Mouse (Mus musculus) megakaryocyte, embryonic 14.5 days (primary cell): Measurements from ENCODE around the gene Fbxw16. TPM values are rescaled to one million over a fixed set of nuclear protein-coding genes. Genes with fewer than 3 reads are reported as not detected.
"Not testable (repeated sequence)": the region's sequence is repeated elsewhere in the genome, so short reads cannot be mapped to it uniquely, and the experiment has no call there.

Experiments
- H3K27me3 ChIP-seq: replicated peaks from 2 replicates; pipeline ENCODE3; 2012; ENCODE audit warnings: inconsistent platforms
- H3K36me3 ChIP-seq: replicated peaks from 2 replicates; pipeline ENCODE3; 2012; ENCODE audit warnings: low read length, inconsistent platforms, mixed read lengths
- H3K4me1 ChIP-seq: 2 replicates; pipeline ENCODE4 v1.6.1; 2012; ENCODE audit warnings: inconsistent platforms
- H3K4me3 ChIP-seq: replicated peaks from 2 replicates; pipeline ENCODE3; 2012; ENCODE audit warnings: moderate library complexity, mild to moderate bottlenecking, inconsistent platforms
- H3K9me3 ChIP-seq: 2 replicates; pipeline ENCODE4 v1.6.1; 2012; ENCODE audit warnings: inconsistent platforms
- FLI1 ChIP-seq: IDR thresholded peaks from 2 replicates; pipeline ENCODE4 v1.6.1; 2012; ENCODE audit warnings: low read length, inconsistent platforms, mixed read lengths
- GATA1 ChIP-seq: IDR thresholded peaks from 3 replicates; pipeline ENCODE4 v1.6.1; 2012; ENCODE audit warnings: mixed read lengths, low read length, inconsistent platforms, borderline replicate concordance
- polyA plus RNA-seq: library from polyadenylated mRNA; stranded (reverse); fragments of >175 nt; gene quantifications from 2 replicates; pipeline ENCODE4 v1.2.3, GENCODE M21; 2012; ENCODE audit warnings: low replicate concordance; ENCODE audit not compliant: insufficient read depth

The Fbxw16 gene
- polyA plus RNA-seq: not detected in 2 replicates

DNA sequence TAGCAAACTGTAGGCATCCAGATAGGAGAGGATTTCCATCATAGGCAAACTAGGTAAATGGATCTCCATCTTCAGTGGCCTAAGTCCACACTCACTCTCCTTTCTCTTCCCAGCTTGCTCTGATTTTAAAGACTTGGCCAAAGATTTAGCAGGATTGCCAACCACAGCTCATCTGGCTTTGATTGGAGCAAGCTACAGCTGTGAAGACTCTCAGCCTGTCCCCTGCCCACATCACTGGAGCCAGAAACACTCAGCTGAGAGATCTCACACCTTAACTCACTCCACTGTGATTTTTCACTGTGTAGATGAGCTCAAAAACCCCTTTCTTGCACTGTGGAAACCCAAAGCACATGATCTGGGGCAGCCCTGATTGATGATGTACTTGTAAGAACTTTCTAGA, at the start of gene Fbxw16:
TSS of gene Fbxw16 (minus strand) at position 101 of the 400 bp plus-strand sequence.
- no peaks in the 10 kb centered on the region for H3K4me1 ChIP-seq
- no peaks in the 10 kb centered on the region for H3K27me3 ChIP-seq
- TF ChIP-seq FLI1 (no peak), GATA1 (no peak)
- no peaks in the 10 kb centered on the region for H3K36me3 ChIP-seq
- H3K4me3 ChIP-seq: no peak within 1 kb of the TSS
- H3K9me3 ChIP-seq: peaks cover 7% of the 10 kb centered on the region; the same call in 1 of the 2 replicates

DNA sequence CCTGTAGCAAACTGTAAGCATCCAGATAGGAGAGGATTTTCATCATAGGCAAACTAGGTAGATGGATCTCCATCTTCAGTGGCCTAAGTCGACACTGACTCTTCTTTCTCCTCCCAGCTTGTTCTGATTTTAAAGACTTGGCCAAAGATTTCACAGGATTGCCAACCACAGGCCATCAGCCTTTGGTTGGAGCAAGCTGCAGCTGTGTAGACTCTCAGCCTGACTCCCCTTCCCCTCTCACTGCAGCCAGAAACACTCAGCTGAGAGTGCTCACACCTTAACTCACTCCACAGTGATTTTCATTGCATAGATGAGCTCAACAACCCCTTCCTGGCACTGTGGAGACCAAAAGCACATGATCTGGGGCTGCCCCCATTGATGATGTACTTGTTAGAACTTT, 46.8 kb upstream of the Fbxw16 start, which contains the start of gene Fbxw19:
TSS of gene Fbxw19 (minus strand) at position 101 of the 400 bp plus-strand sequence.
- H3K4me3 ChIP-seq, H3K4me1 ChIP-seq, H3K9me3 ChIP-seq, H3K36me3 ChIP-seq, H3K27me3 ChIP-seq: not testable (repeated sequence)

DNA sequence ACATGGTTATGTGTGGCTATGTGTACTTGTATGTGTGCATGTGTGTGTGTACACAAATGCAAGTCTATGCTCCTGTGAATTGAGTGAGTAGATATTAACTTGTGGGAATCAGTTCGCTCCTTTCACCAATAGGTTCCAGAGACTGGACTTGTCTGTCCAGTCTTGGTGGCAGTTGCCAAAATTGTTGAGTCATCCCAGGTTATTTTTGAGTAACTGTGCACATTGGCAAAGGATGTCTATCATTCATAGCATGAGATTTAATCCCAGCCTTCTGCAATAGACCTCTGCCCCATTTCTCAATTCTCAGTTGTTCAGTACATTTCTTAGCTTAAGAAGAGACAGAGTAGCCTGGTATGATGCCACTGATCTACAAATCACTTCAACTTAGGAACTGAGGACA, 16.0 kb downstream of the Fbxw16 start:
- TF ChIP-seq FLI1 (no peak), GATA1 (no peak)
- H3K4me1 ChIP-seq: no peaks in the 10 kb centered on the region
- H3K36me3 ChIP-seq: no peaks in the 10 kb centered on the region
- H3K9me3 ChIP-seq: peaks cover 3% of the 10 kb centered on the region; the same call in 1 of the 2 replicates
- H3K27me3 ChIP-seq: no peaks in the 10 kb centered on the region
- peak overlapping the region; percentile 29 for H3K4me3 ChIP-seq

DNA sequence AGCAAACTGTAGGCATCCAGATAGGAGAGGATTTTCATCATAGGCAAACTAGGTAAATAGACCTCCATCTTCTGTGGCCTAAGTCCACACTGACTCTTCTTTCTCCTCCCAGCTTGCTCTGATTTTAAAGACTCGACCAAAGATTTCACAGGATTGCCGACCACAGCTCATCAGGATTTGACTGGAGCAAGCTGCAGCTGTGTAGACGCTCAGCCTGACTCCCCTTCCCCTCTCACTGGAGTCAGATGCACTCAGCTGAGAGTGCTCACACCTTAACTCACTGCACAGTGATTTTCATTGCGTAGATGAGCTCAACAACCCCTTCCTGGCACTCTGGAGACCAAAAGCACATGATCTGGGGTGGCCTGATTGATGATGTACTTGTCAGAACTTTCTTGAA, 44.7 kb downstream of the Fbxw16 start, which contains the start of gene Fbxw22:
TSS of gene Fbxw22 (minus strand) at position 101 of the 400 bp plus-strand sequence.
- H3K9me3 ChIP-seq, H3K36me3 ChIP-seq, H3K4me3 ChIP-seq, H3K4me1 ChIP-seq, H3K27me3 ChIP-seq: not testable (repeated sequence)

Other genes with a start within 250 kb of the Fbxw16 start
- gene Fbxw20, start 214.4 kb downstream of the Fbxw16 start, polyA plus RNA-seq: not detected in 2 replicates
- not detected in 2 replicates for gene Fbxw14, start 161.5 kb downstream of the Fbxw16 start, polyA plus RNA-seq
- not detected in 2 replicates for gene Fbxw28, start 109.5 kb downstream of the Fbxw16 start, polyA plus RNA-seq
- gene Fbxw22, start 44.8 kb downstream of the Fbxw16 start, polyA plus RNA-seq: not detected in 2 replicates
- not detected in 2 replicates for gene Fbxw19, start 46.7 kb upstream of the Fbxw16 start, polyA plus RNA-seq
- not detected in 2 replicates for gene Fbxw15, start 119.1 kb upstream of the Fbxw16 start, polyA plus RNA-seq
- gene Fbxw24, start 176.9 kb upstream of the Fbxw16 start, polyA plus RNA-seq: not detected in 2 replicates
- not detected in 2 replicates for gene Fbxw25, start 215.5 kb upstream of the Fbxw16 start, polyA plus RNA-seq